23 mouse cellular contexts compared by ENCODE assay signal in genomic region chr10:72318308-72318707, GRCm38 (mm10).
A peak's percentile ranks its signal among the peaks of the same experiment; 100 is the strongest.
DNase-seq lines count a peak whose midpoint lies in the region; ATAC-seq and TF ChIP-seq lines count a peak whose summit lies in the region.
"Had no signal": no experiment of that assay in that cellular context is flagged by ENCODE, and none has a peak within 500 bp of the region (broad histone marks: within the 10 kb centered on the region; RNA-seq: fewer than 3 reads in every experiment).

No protein-coding gene starts in this region.

- H3K36me3 ChIP-seq in CH12.LX (replicated peaks in 1 of 2; ENCODE audit: control insufficient read depth in 1 of 2, insufficient read depth in 1 of 2, low read length in 1 of 2) (no peaks in the 10 kb centered on the region), ES-E14 (ENCODE audit: control insufficient read depth, insufficient read depth, low read length, poor library complexity, severe bottlenecking) (no peaks in the 10 kb centered on the region)
- H3K36me3 ChIP-seq: G1E had no signal

- no peak for ATAC-seq in inflammation-experienced regulatory T-cells, adult 6 months
- ATAC-seq: activated CD4-positive, CD25-positive, alpha-beta regulatory T cell, adult 4 months; CD4-positive, CD25-positive, alpha-beta regulatory T cell, adult 4 months; Patski had no signal

- TF ChIP-seq RAD21 in CH12.LX (IDR thresholded peaks at IDR 0.05; ENCODE audit: low read depth, low read length): no peak

- H3K4me2 ChIP-seq in CH12.LX (ENCODE audit: insufficient read depth, low read depth, poor library complexity, severe bottlenecking): no peak overlapping the region

- H3K4me1 ChIP-seq in CH12.LX (ENCODE audit: control insufficient read depth in 1 of 2, insufficient read depth in 2 of 2) (no peaks in the 10 kb centered on the region), ES-E14 (ENCODE audit: control insufficient read depth in 2 of 2, insufficient read depth in 2 of 2, low read length in 2 of 2, poor library complexity in 1 of 2) (no peaks in the 10 kb centered on the region)

- H3K27me3 ChIP-seq in CH12.LX (replicated peaks): no peaks in the 10 kb centered on the region
- H3K27me3 ChIP-seq: Patski had no signal

- no peak overlapping the region for H3K4me3 ChIP-seq in CH12.LX (replicated peaks in 1 of 3; ENCODE audit: low read depth in 2 of 3, low read length in 2 of 3, poor library complexity in 1 of 3)
- H3K4me3 ChIP-seq in ES-E14 (ENCODE audit: insufficient read depth in 1 of 2, low read depth in 1 of 2, low read length in 2 of 2, poor library complexity in 1 of 2, severe bottlenecking in 1 of 2): no peak overlapping the region

- H3K27ac ChIP-seq in CH12.LX (ENCODE audit: insufficient read depth, low read depth) (no peak overlapping the region), ES-E14 (ENCODE audit: insufficient read depth, low read depth, low read length, poor library complexity, severe bottlenecking) (no peak overlapping the region)

- no peaks in the 10 kb centered on the region for H3K79me2 ChIP-seq in CH12.LX (replicated peaks; ENCODE audit: control insufficient read depth, extremely low read depth, insufficient read depth, poor library complexity, severe bottlenecking)

- TF ChIP-seq POLR2A in CH12.LX (IDR thresholded peaks at IDR 0.05; ENCODE audit: low read depth, low read length): no peak

- DNase-seq in CH12.LX (ENCODE audit: extremely low read depth) (no peak), ES-E14 (ENCODE audit: low read depth, low spot score) (no peak)
- peak; percentile 47 for DNase-seq in retina, embryonic 14.5 days (ENCODE audit: low spot score)
- DNase-seq in retina, postnatal 1 day: peak; percentile 28
- DNase-seq in heart, adult 9 months (ENCODE audit: low spot score in 2 of 2): no peak
- DNase-seq in gastrocnemius, postnatal 25 days: no peak
- DNase-seq in cerebellum, adult 11 months: no peak
- DNase-seq: adrenal gland, adult 2 months; adrenal gland, adult 8-10 months; adrenal gland, postnatal 10 days; adrenal gland, postnatal 14 days; adrenal gland, postnatal 25 days; adrenal gland, postnatal 36 days; B cell, adult 2 months; cerebellum, adult 11-12 months; cerebellum, adult 18-20 months; cerebellum, adult 2 months; cerebellum, adult 8-10 months had no signal

- in situ Hi-C loops in CH12.LX (cut with MboI; ENCODE audit: low pct_ligation_motif_present, low pct_unique_long_range_greater_than_20kb, low sequenced_read_pairs) (no loop called here), ES-E14 (cut with MboI; ENCODE audit: low sequenced_read_pairs in 2 of 2, unreplicated experiment in 2 of 2) (no loop called here)

- no peak for TF ChIP-seq CTCF in CH12.LX (conservative IDR thresholded peaks at IDR 0.05 in 1 of 2, IDR thresholded peaks at IDR 0.05 in 1 of 2; ENCODE audit: low read depth in 2 of 2, low read length in 2 of 2)

- H3K9ac ChIP-seq in CH12.LX (ENCODE audit: insufficient read depth, low read depth) (no peak overlapping the region), ES-E14 (ENCODE audit: insufficient read depth, low read depth, low read length, poor library complexity, severe bottlenecking) (no peak overlapping the region)

- dilution Hi-C loops in CH12.LX (cut with MboI; ENCODE audit: extremely low pct_ligation_motif_present, extremely low pct_unique_long_range_greater_than_20kb, low sequenced_read_pairs): no loop called here

- TF ChIP-seq EP300 in CH12.LX (IDR thresholded peaks at IDR 0.05; ENCODE audit: low read length): no peak

- no peaks in the 10 kb centered on the region for H3K9me3 ChIP-seq in CH12.LX (replicated peaks; ENCODE audit: low read length)
- no peaks in the 10 kb centered on the region for H3K9me3 ChIP-seq in ES-E14 (ENCODE audit: control insufficient read depth, insufficient read depth, low read depth, low read length)

TF ChIP-seq in CH12.LX, 34 proteins besides CTCF, POLR2A, EP300 and RAD21:
- TF ChIP-seq MAFK (IDR thresholded peaks at IDR 0.05; ENCODE audit: insufficient replicate concordance, low read length) (peak; percentile 76), TBP (conservative IDR thresholded peaks at IDR 0.05; ENCODE audit: low read depth, low read length) (no peak)

TF ChIP-seq in ES-E14, 5 proteins besides CTCF, POLR2A, EP300 and RAD21:
- TF ChIP-seq MAFK (IDR thresholded peaks at IDR 0.05; ENCODE audit: insufficient read depth, low read depth, low read length) (peak; percentile 80), ZC3H11A (IDR thresholded peaks at IDR 0.05; ENCODE audit: borderline replicate concordance, low read depth, low read length) (no peak), ZNF384 (IDR thresholded peaks at IDR 0.05; ENCODE audit: low read depth, low read length) (no peak), CHD2 (IDR thresholded peaks at IDR 0.05; ENCODE audit: low read depth, low read length) (no peak), HCFC1 (IDR thresholded peaks at IDR 0.05; ENCODE audit: borderline replicate concordance, insufficient read depth, low read length) (no peak)

Comparison
In these comparisons a context has a peak if more than half of its experiments do, and no peak if none do; other contexts are left out.
1. DNase-seq: peak in retina, embryonic 14.5 days (single experiment) and retina, postnatal 1 day (single experiment); none in CH12.LX (single experiment), ES-E14 (single experiment), heart, adult 9 months (0 of 2), gastrocnemius, postnatal 25 days (single experiment) and cerebellum, adult 11 months (single experiment).